Mouse (Mus musculus) testis, adult 2 months (tissue): ENCODE results near the gene Timp3. TPM values are rescaled to one million over a fixed set of nuclear protein-coding genes. Genes with fewer than 3 reads are reported as not detected.

ENCODE experiments used
- H3K27ac ChIP-seq: fragments of 200-500 bp; 2 replicates; pipeline ENCODE4 v1.5.1; 2012; ENCODE audit warnings: low read depth, low read length; ENCODE audit not compliant: control insufficient read depth, insufficient read depth
- H3K27me3 ChIP-seq: fragments of 200-500 bp; 2 replicates; pipeline ENCODE4 v1.6.1; 2012; ENCODE audit warnings: mild to moderate bottlenecking, low read length, moderate library complexity; ENCODE audit not compliant: control insufficient read depth, insufficient read depth
- H3K36me3 ChIP-seq: fragments of 200-500 bp; 2 replicates; pipeline ENCODE4 v1.6.1; 2012; ENCODE audit warnings: mild to moderate bottlenecking, low read length; ENCODE audit not compliant: control insufficient read depth, insufficient read depth
- H3K4me1 ChIP-seq: fragments of 200-500 bp; 2 replicates; pipeline ENCODE4 v1.6.1; 2012; ENCODE audit warnings: low read length; ENCODE audit not compliant: control insufficient read depth, insufficient read depth
- H3K4me3 ChIP-seq: fragments of 200-500 bp; 2 replicates; pipeline ENCODE4 v1.5.1; 2012; ENCODE audit warnings: low read depth, mild to moderate bottlenecking, low read length, moderate library complexity, mixed read lengths; ENCODE audit not compliant: control insufficient read depth
- CTCF ChIP-seq: fragments of 200-500 bp; IDR thresholded peaks from 2 replicates; pipeline ENCODE4 v1.5.1; 2012; ENCODE audit warnings: low read depth, mild to moderate bottlenecking, inconsistent platforms, low read length, moderate library complexity; ENCODE audit not compliant: control insufficient read depth, insufficient read depth, insufficient replicate concordance
- POLR2A ChIP-seq: fragments of 200-500 bp; IDR thresholded peaks from 2 replicates; pipeline ENCODE4 v1.6.1; 2012; ENCODE audit warnings: low read depth, mild to moderate bottlenecking, inconsistent platforms, low read length, moderate library complexity; ENCODE audit not compliant: control insufficient read depth
- polyA plus RNA-seq: library from polyadenylated mRNA; depleted of rRNA; stranded (reverse); fragments of >200 nt; gene quantifications from 2 replicates; pipeline ENCODE4 v1.2.3, GENCODE M21; 2012

Timp3 gene
- polyA plus RNA-seq, 1 experiment: 12.0 TPM

GRCm38 (mm10) chr10:86270254-86270653, 29.9 kb upstream of the Timp3 start:
- no peaks in the 10 kb centered on the region for H3K27me3 ChIP-seq
- H3K27ac ChIP-seq: no peak overlapping the region
- H3K4me3 ChIP-seq: no peak overlapping the region
- no peaks in the 10 kb centered on the region for H3K36me3 ChIP-seq
- H3K4me1 ChIP-seq: peaks cover 2% of the 10 kb centered on the region; the same call in 1 of the 2 replicates
- no peak for TF ChIP-seq CTCF
- no peak for TF ChIP-seq POLR2A

GRCm38 (mm10) chr10:86272826-86273225, 27.3 kb upstream of the Timp3 start:
- peaks cover 2% of the 10 kb centered on the region; the same call in 1 of the 2 replicates for H3K4me1 ChIP-seq
- no peaks in the 10 kb centered on the region for H3K36me3 ChIP-seq
- TF ChIP-seq POLR2A (no peak), CTCF (no peak)
- no peak overlapping the region for H3K4me3 ChIP-seq
- H3K27ac ChIP-seq: no peak overlapping the region
- no peaks in the 10 kb centered on the region for H3K27me3 ChIP-seq

- Histone ChIP-seq H3K4me1 (peaks cover 2% of the 10 kb centered on the region; the same call in 1 of the 2 replicates), H3K27me3 (no peaks in the 10 kb centered on the region), H3K36me3 (no peaks in the 10 kb centered on the region), H3K4me3 (no peak overlapping the region), H3K27ac (no peak overlapping the region)
- TF ChIP-seq POLR2A: no peak
- TF ChIP-seq CTCF: no peak
Measured at GRCm38 (mm10) chr10:86273410-86274191, 26.6 kb upstream of the Timp3 start.

- Histone ChIP-seq H3K36me3 (no peaks in the 10 kb centered on the region), H3K4me1 (peaks cover 2% of the 10 kb centered on the region; the same call in 1 of the 2 replicates), H3K4me3 (no peak overlapping the region), H3K27ac (no peak overlapping the region), H3K27me3 (no peaks in the 10 kb centered on the region)
- TF ChIP-seq CTCF (no peak), POLR2A (no peak)
Measured at GRCm38 (mm10) chr10:86275585-86275984, 24.6 kb upstream of the Timp3 start.

- no peak overlapping the region for H3K27ac ChIP-seq
- no peak overlapping the region for H3K4me3 ChIP-seq
- H3K36me3 ChIP-seq: no peaks in the 10 kb centered on the region
- H3K27me3 ChIP-seq: no peaks in the 10 kb centered on the region
- TF ChIP-seq POLR2A: no peak
- TF ChIP-seq CTCF: no peak
- peaks cover 2% of the 10 kb centered on the region; the same call in 1 of the 2 replicates for H3K4me1 ChIP-seq
Measured at GRCm38 (mm10) chr10:86277327-86277726, 22.8 kb upstream of the Timp3 start.

- H3K4me1 ChIP-seq: peaks cover 2% of the 10 kb centered on the region; the same call in 1 of the 2 replicates
- no peak overlapping the region for H3K4me3 ChIP-seq
- no peaks in the 10 kb centered on the region for H3K27me3 ChIP-seq
- H3K27ac ChIP-seq: no peak overlapping the region
- no peak for TF ChIP-seq CTCF
- TF ChIP-seq POLR2A: no peak
- H3K36me3 ChIP-seq: no peaks in the 10 kb centered on the region
Measured at GRCm38 (mm10) chr10:86278481-86278880, 21.7 kb upstream of the Timp3 start.

- Histone ChIP-seq H3K36me3 (no peaks in the 10 kb centered on the region), H3K4me3 (no peak overlapping the region), H3K4me1 (no peaks in the 10 kb centered on the region), H3K27ac (no peak overlapping the region), H3K27me3 (no peaks in the 10 kb centered on the region)
- TF ChIP-seq CTCF: no peak
- TF ChIP-seq POLR2A: no peak
Measured at GRCm38 (mm10) chr10:86279579-86280168, 20.5 kb upstream of the Timp3 start.

GRCm38 (mm10) chr10:86281238-86281637, 18.9 kb upstream of the Timp3 start:
- no peaks in the 10 kb centered on the region for H3K4me1 ChIP-seq
- H3K27me3 ChIP-seq: no peaks in the 10 kb centered on the region
- H3K36me3 ChIP-seq: no peaks in the 10 kb centered on the region
- no peak overlapping the region for H3K4me3 ChIP-seq
- no peak overlapping the region for H3K27ac ChIP-seq
- TF ChIP-seq POLR2A (no peak), CTCF (no peak)
